Mouse (Mus musculus): Measurements from ENCODE around the gene Pik3r1.

GRCm38 (mm10) chr13:101707226-101707625, 60.8 kb downstream of the Pik3r1 start:
- TF ChIP-seq CTCF (IDR thresholded peaks at IDR 0.05; ENCODE audit: extremely low read depth, insufficient read depth, insufficient read length, insufficient replicate concordance) (no peak), POLR2A (IDR thresholded peaks at IDR 0.05; ENCODE audit: low read depth, low read length) (no peak)

All from spleen, adult 2 months (tissue).